Comparison of ENCODE assay signal across 17 mouse cellular contexts in the genomic region with DNA sequence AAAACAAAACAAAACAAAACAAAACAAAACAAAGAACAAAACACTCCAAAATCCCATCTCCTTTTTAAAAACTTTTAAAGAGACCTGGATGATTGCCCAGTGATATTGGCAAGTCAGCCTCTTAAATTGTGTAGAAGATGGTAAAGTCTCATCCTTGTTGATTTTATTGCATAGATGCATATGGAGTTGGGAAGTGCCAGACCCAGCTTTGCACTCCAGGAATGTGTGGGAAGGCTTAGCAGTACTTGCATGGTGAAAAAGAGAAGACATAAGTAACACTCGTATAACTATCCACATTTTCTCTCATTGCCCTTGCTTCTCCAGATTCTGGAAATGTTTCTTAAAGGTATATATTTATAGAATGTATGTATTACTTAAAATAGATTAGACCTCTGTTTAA.
DNase-seq lines count a peak whose midpoint lies in the region; TF ChIP-seq lines count a peak whose summit lies in the region.
"Had no signal": no experiment of that assay in that cellular context is flagged by ENCODE, and none has a peak within 500 bp of the region (broad histone marks: within the 10 kb centered on the region; RNA-seq: fewer than 3 reads in every experiment).

No protein-coding gene starts in this region.

- TF ChIP-seq POLR2A in brain, embryonic 14.5 days (IDR thresholded peaks at IDR 0.05; ENCODE audit: borderline replicate concordance, extremely low read depth, insufficient read depth, insufficient read length, poor library complexity, severe bottlenecking): no peak

- TF ChIP-seq CTCF in brain, embryonic 14.5 days (IDR thresholded peaks at IDR 0.05; ENCODE audit: borderline replicate concordance, extremely low read depth, insufficient read depth, insufficient read length): no peak

- peak; percentile 19 for DNase-seq in layer of hippocampus, adult 9-11 months
- DNase-seq in layer of hippocampus, adult 9-10 months (ENCODE audit: low spot score): no peak
- DNase-seq in brain, embryonic 14.5 days (ENCODE audit: low read depth): peak; percentile 50
- DNase-seq in frontal cortex, adult 2 months (ENCODE audit: extremely low spot score in 1 of 2, low spot score in 1 of 2): peak; percentile 58 to 66
- peak; percentile 6 to 24 for DNase-seq in left cerebral cortex, postnatal 36 days (ENCODE audit: low spot score in 2 of 2)
- DNase-seq in neural tube, embryonic 10.5 days (ENCODE audit: extremely low spot score, low spot score): no peak
- no peak for DNase-seq in cerebellum, adult 8-10 months
- no peak for DNase-seq in adipocyte (ENCODE audit: low spot score)
- DNase-seq: adrenal gland, adult 8-10 months; B cell, adult 2 months; cerebellum, adult 9-11 months; gastrocnemius, adult 2 months; heart, postnatal 4 days; kidney, adult 9 months; kidney, postnatal 14 days; lung, embryonic 14.5 days; spleen, adult 18-20 months had no signal

- intact Hi-C loops in left cerebral cortex, postnatal 36 days (cut with DNase I): no loop called here

Comparison
In these comparisons a context has a peak if more than half of its experiments do, and no peak if none do; other contexts are left out.
1. DNase-seq: peak in layer of hippocampus, adult 9-11 months (single experiment), brain, embryonic 14.5 days (single experiment), frontal cortex, adult 2 months (2 of 2) and left cerebral cortex, postnatal 36 days (2 of 2); none in layer of hippocampus, adult 9-10 months (single experiment), neural tube, embryonic 10.5 days (single experiment), cerebellum, adult 8-10 months (single experiment) and adipocyte (single experiment).